Mouse (Mus musculus): ENCODE measurements around the gene AI464131. TPM values are rescaled to one million over a fixed set of nuclear protein-coding genes. Genes with fewer than 3 reads are reported as not detected.

Gene AI464131
- total and polyA plus RNA-seq, 3 experiments: 1.2 to 2.2 TPM; not detected in 1

DNA sequence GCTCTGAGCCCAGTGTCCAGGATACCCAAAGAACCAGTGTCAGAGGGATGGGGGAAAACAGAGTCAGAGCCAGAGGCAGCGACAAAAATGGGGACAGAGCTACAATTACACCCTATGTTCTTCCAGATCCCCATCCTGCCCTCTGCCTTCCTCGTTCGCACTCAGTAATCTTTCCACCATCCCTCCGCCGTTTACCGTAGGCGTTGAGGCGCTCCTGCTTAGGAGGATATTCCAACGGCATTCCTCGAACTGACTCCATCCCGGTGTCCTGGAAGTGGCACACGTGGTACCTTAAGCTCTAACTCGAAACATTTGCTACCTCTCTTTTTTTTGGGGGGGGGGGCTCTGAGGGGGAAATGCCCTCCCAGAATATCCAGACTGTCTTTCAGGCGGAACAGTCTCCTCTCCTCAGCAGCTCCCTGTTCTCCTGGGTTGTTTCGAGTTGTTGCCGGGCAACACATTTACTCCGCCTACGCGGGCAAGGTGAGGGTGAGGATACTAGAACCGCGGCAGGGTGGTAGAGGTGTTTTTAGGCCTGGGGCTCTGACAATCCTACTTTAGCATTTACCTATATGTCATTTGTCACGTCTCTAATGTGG lies 4.5 kb upstream of the AI464131 start:
- Histone ChIP-seq H3K79me2 (ENCODE audit: control insufficient read depth, insufficient read depth, low read length, poor library complexity) (no peaks in the 10 kb centered on the region), H3K9me3 (replicated peaks; ENCODE audit: insufficient read depth, low read length) (no peaks in the 10 kb centered on the region), H3K27me3 (ENCODE audit: control insufficient read depth in 1 of 2, insufficient read depth in 2 of 2, low read length in 2 of 2) (peaks cover 3% of the 10 kb centered on the region in 2 experiments; a peak in 2 of 4 replicates), H3K9ac (ENCODE audit: control insufficient read depth, low read depth, low read length, poor library complexity, severe bottlenecking) (peak overlapping the region; percentile 42), H3K4me1 (ENCODE audit: control insufficient read depth in 1 of 2, insufficient read depth in 2 of 2, low read length in 2 of 2) (peaks cover 4 to 28% of the 10 kb centered on the region in 2 experiments; a peak in 3 of 4 replicates), H3K27ac (ENCODE audit: control insufficient read depth, low read depth, low read length) (no peak overlapping the region), H3K36me3 (ENCODE audit: control insufficient read depth in 1 of 2, insufficient read depth in 2 of 2, low read length in 2 of 2) (peaks cover 0 to 16% of the 10 kb centered on the region in 2 experiments; a peak in 2 of 4 replicates), H3K4me3 (ENCODE audit: control insufficient read depth in 1 of 2, insufficient read depth in 1 of 2, low read depth in 2 of 2, low read length in 2 of 2) (peak overlapping the region; percentile 18 to 68; a peak in 3 of 4 replicates)
- no peak for DNase-seq (ENCODE audit: low read depth, low spot score)
- TF ChIP-seq UBTF (IDR thresholded peaks at IDR 0.05; ENCODE audit: borderline replicate concordance, insufficient read depth, low read depth, low read length) (no peak), RAD21 (IDR thresholded peaks at IDR 0.05; ENCODE audit: low read depth, low read length) (no peak), BHLHE40 (IDR thresholded peaks at IDR 0.05; ENCODE audit: borderline replicate concordance, low read depth, low read length) (no peak), MYB (IDR thresholded peaks at IDR 0.05; ENCODE audit: low read depth, low read length) (no peak), ZMIZ1 (IDR thresholded peaks at IDR 0.05; ENCODE audit: low read depth, low read length) (no peak), GATA1 (IDR thresholded peaks at IDR 0.05; ENCODE audit: low read depth, low read length) (no peak), E2F4 (IDR thresholded peaks at IDR 0.05; ENCODE audit: borderline replicate concordance, low read depth, low read length) (no peak), MAX (IDR thresholded peaks at IDR 0.05; ENCODE audit: low read length) (no peak), POLR2AphosphoS5 (IDR thresholded peaks at IDR 0.05; ENCODE audit: borderline replicate concordance, low read depth, low read length) (no peak), HCFC1 (IDR thresholded peaks at IDR 0.05; ENCODE audit: low read depth, low read length) (no peak), SMC3 (IDR thresholded peaks at IDR 0.05; ENCODE audit: low read depth, low read length) (no peak), ETS1 (IDR thresholded peaks at IDR 0.05; ENCODE audit: low read depth, low read length) (no peak), NRF1 (IDR thresholded peaks at IDR 0.05; ENCODE audit: insufficient read depth, low read depth, low read length, poor library complexity, severe bottlenecking) (no peak), ZKSCAN1 (IDR thresholded peaks at IDR 0.05; ENCODE audit: low read depth, low read length) (no peak), USF2 (IDR thresholded peaks at IDR 0.05; ENCODE audit: borderline replicate concordance in 1 of 2, insufficient read depth in 1 of 2, low read depth in 1 of 2, low read length in 2 of 2) (no peak), TBP (IDR thresholded peaks at IDR 0.05; ENCODE audit: low read depth, low read length) (no peak), USF1 (IDR thresholded peaks at IDR 0.05; ENCODE audit: low read depth, low read length) (no peak)

DNA sequence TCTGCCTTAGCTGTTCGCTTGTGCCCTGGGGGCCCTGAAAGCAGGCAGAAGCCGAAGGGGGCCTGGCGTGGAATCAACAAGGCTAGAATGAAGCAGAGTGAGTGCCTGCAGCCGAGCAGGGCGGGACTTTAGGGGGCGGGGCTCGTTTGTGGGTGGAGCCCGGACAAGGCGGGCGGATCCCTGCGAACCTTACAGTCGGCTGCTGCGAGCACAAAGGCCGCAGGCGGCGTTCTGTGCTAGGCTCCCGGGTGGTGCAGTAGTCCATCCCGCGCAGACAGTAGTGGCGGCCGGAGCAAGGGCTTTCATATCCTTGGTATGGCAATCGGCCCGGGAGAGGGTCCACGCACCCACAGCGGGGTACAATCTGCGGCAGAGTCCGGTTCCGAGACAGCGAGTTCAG lies 4.0 kb upstream of the AI464131 start:
- peak; percentile 90 for DNase-seq (ENCODE audit: low read depth, low spot score)
- Histone ChIP-seq H3K9me3 (replicated peaks; ENCODE audit: insufficient read depth, low read length) (no peaks in the 10 kb centered on the region), H3K9ac (ENCODE audit: control insufficient read depth, low read depth, low read length, poor library complexity, severe bottlenecking) (peak overlapping the region; percentile 56), H3K36me3 (ENCODE audit: control insufficient read depth in 1 of 2, insufficient read depth in 2 of 2, low read length in 2 of 2) (peaks cover 0 to 16% of the 10 kb centered on the region in 2 experiments; a peak in 2 of 4 replicates), H3K4me3 (ENCODE audit: control insufficient read depth in 1 of 2, insufficient read depth in 1 of 2, low read depth in 2 of 2, low read length in 2 of 2) (peak overlapping the region; percentile 58 to 68), H3K27me3 (ENCODE audit: control insufficient read depth in 1 of 2, insufficient read depth in 2 of 2, low read length in 2 of 2) (peaks cover 2 to 3% of the 10 kb centered on the region in 2 experiments; a peak in 2 of 4 replicates), H3K4me1 (ENCODE audit: control insufficient read depth in 1 of 2, insufficient read depth in 2 of 2, low read length in 2 of 2) (peaks cover 4 to 31% of the 10 kb centered on the region in 2 experiments; a peak in 3 of 4 replicates), H3K27ac (ENCODE audit: control insufficient read depth, low read depth, low read length) (no peak overlapping the region), H3K79me2 (ENCODE audit: control insufficient read depth, insufficient read depth, low read length, poor library complexity) (no peaks in the 10 kb centered on the region)
- TF ChIP-seq POLR2A (IDR thresholded peaks at IDR 0.05; ENCODE audit: control insufficient read depth in 1 of 2, insufficient read depth in 1 of 2, low read depth in 1 of 2, low read length in 2 of 2, poor library complexity in 1 of 2) (peak in 1 of 2 experiments; percentile 44; a peak in 1 of 4 replicates), SIN3A (IDR thresholded peaks at IDR 0.05; ENCODE audit: low read length) (peak; percentile 10; the same call in 1 of the 2 replicates), CTCF (IDR thresholded peaks at IDR 0.05 in 2 of 3, conservative IDR thresholded peaks at IDR 0.05 in 1 of 3; ENCODE audit: control insufficient read depth in 1 of 3, insufficient read depth in 1 of 3, low read depth in 2 of 3, low read length in 3 of 3, poor library complexity in 1 of 3, severe bottlenecking in 1 of 3) (peak in 2 of 3 experiments; percentile 10 to 13; a peak in 1 of 6 replicates), CHD1 (IDR thresholded peaks at IDR 0.05; ENCODE audit: low read depth, low read length) (no peak), MXI1 (IDR thresholded peaks at IDR 0.05; ENCODE audit: low read depth, low read length) (peak; percentile 25; the same call in 1 of the 2 replicates)
